Mouse (Mus musculus): Measurements from ENCODE around the gene Qrich1.

The Qrich1 gene

GRCm38 (mm10) chr9:108516380-108517251, at the start of gene Qrich1:
TSS of gene Qrich1 (plus strand) at chr9:108516806.
- peak; percentile 100 for DNase-seq

- no peak for DNase-seq
Measured at GRCm38 (mm10) chr9:108469430-108469829, 47.2 kb upstream of the Qrich1 start.

GRCm38 (mm10) chr9:108469845-108470244, 46.8 kb upstream of the Qrich1 start:
- peak; percentile 70 for DNase-seq

- DNase-seq = no peak
Measured at GRCm38 (mm10) chr9:108474528-108474927, 42.1 kb upstream of the Qrich1 start.

GRCm38 (mm10) chr9:108478638-108479156, 37.9 kb upstream of the Qrich1 start:
- DNase-seq = peak; percentile 99

- DNase-seq = peak; percentile 93
Measured at GRCm38 (mm10) chr9:108479241-108479640, 37.4 kb upstream of the Qrich1 start.

- DNase-seq = peak; percentile 98
Measured at GRCm38 (mm10) chr9:108479721-108480351, 36.8 kb upstream of the Qrich1 start, which contains the start of gene Lamb2. TSS of gene Lamb2 (plus strand) at chr9:108479736.

GRCm38 (mm10) chr9:108480813-108481519, 35.6 kb upstream of the Qrich1 start:
- peak; percentile 92 for DNase-seq

- DNase-seq = peak; percentile 96
Measured at GRCm38 (mm10) chr9:108481520-108482210, 34.9 kb upstream of the Qrich1 start.

GRCm38 (mm10) chr9:108483051-108483790, 33.4 kb upstream of the Qrich1 start:
- peak; percentile 95 for DNase-seq

- DNase-seq = peak; percentile 90
Measured at GRCm38 (mm10) chr9:108484021-108484420, 32.6 kb upstream of the Qrich1 start.

- peak; percentile 91 for DNase-seq
Measured at GRCm38 (mm10) chr9:108485301-108485875, 31.2 kb upstream of the Qrich1 start.

GRCm38 (mm10) chr9:108486973-108487530, 29.6 kb upstream of the Qrich1 start:
- DNase-seq = peak; percentile 91

GRCm38 (mm10) chr9:108488403-108488802, 28.2 kb upstream of the Qrich1 start:
- peak; percentile 90 for DNase-seq

GRCm38 (mm10) chr9:108489215-108489614, 27.4 kb upstream of the Qrich1 start:
- peak; percentile 93 for DNase-seq

GRCm38 (mm10) chr9:108489702-108490558, 26.7 kb upstream of the Qrich1 start:
- no peak for DNase-seq

GRCm38 (mm10) chr9:108490559-108491285, 25.9 kb upstream of the Qrich1 start, which contains the start of gene Usp19:
TSS of gene Usp19 (plus strand) at chr9:108490602.
- DNase-seq = peak; percentile 100

GRCm38 (mm10) chr9:108491286-108491580, 25.4 kb upstream of the Qrich1 start:
- no peak for DNase-seq

GRCm38 (mm10) chr9:108492043-108492750, 24.4 kb upstream of the Qrich1 start:
- peak; percentile 94 for DNase-seq
